Mouse (Mus musculus) ES-CJ7 (cell line): Measurements from ENCODE around the gene Klhl11.
A peak's percentile ranks its signal among the peaks of the same experiment; 100 is the strongest.

Source experiments
- DNase-seq: peaks from one replicate; pipeline ENCODE4 v3.0.0; 2011; ENCODE audit warnings: low read depth, low spot score

Klhl11 gene

DNA sequence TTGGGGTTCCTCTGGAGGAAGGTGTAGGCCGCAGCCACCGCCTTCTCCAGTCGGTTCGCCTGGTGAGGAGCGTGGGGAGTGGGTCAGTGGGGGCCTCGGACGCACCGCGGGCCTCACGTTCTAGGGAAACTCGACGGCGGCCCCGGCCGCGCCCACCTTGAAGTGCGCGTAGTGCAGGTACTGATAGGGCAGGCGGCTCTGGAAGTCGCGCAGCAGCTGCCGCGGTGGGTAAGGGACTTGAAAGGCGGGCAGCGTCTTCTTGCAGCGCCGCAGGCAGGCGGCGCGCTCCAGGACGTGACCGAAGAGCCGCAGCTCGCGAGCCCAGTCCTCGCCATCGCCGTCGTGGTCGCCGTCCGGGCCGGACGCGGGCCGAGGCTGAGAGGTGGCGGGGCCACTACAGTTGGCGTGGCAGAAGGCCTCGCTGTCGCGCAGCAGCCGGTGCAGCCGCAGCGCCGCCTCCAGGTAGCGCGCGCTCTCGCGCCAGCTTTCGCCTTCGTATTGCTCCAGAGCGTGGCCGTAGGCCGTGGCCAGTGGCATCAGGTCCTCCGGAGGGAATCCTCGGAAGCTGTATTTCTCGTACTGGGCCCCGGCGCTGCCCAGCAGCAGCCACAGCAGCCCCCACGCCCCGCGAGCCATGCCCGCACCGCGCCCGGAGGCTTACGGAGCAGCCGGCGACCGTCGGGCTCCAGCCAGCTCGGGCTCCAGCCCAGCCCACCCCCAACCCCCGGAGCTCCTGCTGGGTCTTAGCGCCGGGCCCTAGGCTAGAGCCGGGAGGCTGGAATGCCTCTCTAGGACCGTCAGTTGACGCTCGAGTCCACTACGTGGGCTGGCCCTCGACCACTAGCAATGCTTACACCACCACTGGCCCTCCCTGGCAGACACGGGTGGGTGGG is 58.3 kb downstream of the Klhl11 start, which contains the start of gene P3h4:
TSS of gene P3h4 (minus strand) at position 816 of the 893 bp plus-strand sequence.
- peak; percentile 66 for DNase-seq

GRCm38 (mm10) chr11:100413541-100413940 is 59.0 kb downstream of the Klhl11 start:
- no peak for DNase-seq
